Mouse (Mus musculus) liver, embryonic 13.5 days (tissue): ENCODE measurements around the gene Gipc3. TPM values are rescaled to one million over a fixed set of nuclear protein-coding genes. Genes with fewer than 3 reads are reported as not detected.

Experiments used
- ATAC-seq: fragments of 200-750 bp; cut with Nextera tagmentation; 2 replicates; pipeline ENCODE4 v1.8.0; 2017; ENCODE audit warnings: low read depth, mild to moderate bottlenecking, moderate number of reproducible peaks, moderate library complexity
- DNase-seq: peaks from one replicate; pipeline ENCODE4 v3.0.0; 2022
- H3K27ac ChIP-seq: fragments of 300-500 bp; sonication (generic); 2 replicates; pipeline ENCODE4 v1.5.1; 2015; ENCODE audit warnings: moderate library complexity, mild to moderate bottlenecking, inconsistent platforms
- H3K27me3 ChIP-seq: fragments of 300-500 bp; sonication (generic); 2 replicates; pipeline ENCODE4 v1.6.1; 2015; ENCODE audit warnings: mild to moderate bottlenecking, inconsistent platforms
- H3K36me3 ChIP-seq: fragments of 300-500 bp; sonication (generic); 2 replicates; pipeline ENCODE4 v1.6.1; 2015; ENCODE audit warnings: mild to moderate bottlenecking, inconsistent platforms
- H3K4me1 ChIP-seq: fragments of 300-500 bp; sonication (generic); replicated peaks from 2 replicates; pipeline ENCODE4 v1.6.1; 2015; ENCODE audit warnings: inconsistent platforms
- H3K4me2 ChIP-seq: fragments of 300-500 bp; sonication (generic); 2 replicates; pipeline ENCODE4 v1.6.1; 2015; ENCODE audit warnings: inconsistent platforms, mild to moderate bottlenecking, moderate library complexity
- H3K4me3 ChIP-seq: fragments of 300-500 bp; sonication (generic); replicated peaks from 2 replicates; pipeline ENCODE4 v1.5.1; 2015; ENCODE audit warnings: mild to moderate bottlenecking, inconsistent platforms
- H3K9ac ChIP-seq: fragments of 300-500 bp; sonication (generic); 2 replicates; pipeline ENCODE4 v1.6.1; 2015; ENCODE audit warnings: mild to moderate bottlenecking, inconsistent platforms
- H3K9me3 ChIP-seq: fragments of 300-500 bp; sonication (generic); replicated peaks from 2 replicates; pipeline ENCODE4 v1.6.1; 2016; ENCODE audit warnings: inconsistent platforms
- WGBS: fragments of 180-500 bp; shearing (Covaris S2); methylation state at CpG from one replicate; pipeline ENCODE4 v1.1.7; 2015; ENCODE audit not compliant: insufficient replicate concordance; 5-methylcytosine and 5-hydroxymethylcytosine counted together
- polyA plus RNA-seq: library from polyadenylated mRNA; unstranded; fragments of >200 nt; fragmentation: Nextera tagmentation; extraction: Ambion mirVana; gene quantifications from 2 replicates; pipeline ENCODE4 v1.2.1, GENCODE M21; 2015

Gene Gipc3
- polyA plus RNA-seq, 1 experiment from 2014 or later: not detected

DNA sequence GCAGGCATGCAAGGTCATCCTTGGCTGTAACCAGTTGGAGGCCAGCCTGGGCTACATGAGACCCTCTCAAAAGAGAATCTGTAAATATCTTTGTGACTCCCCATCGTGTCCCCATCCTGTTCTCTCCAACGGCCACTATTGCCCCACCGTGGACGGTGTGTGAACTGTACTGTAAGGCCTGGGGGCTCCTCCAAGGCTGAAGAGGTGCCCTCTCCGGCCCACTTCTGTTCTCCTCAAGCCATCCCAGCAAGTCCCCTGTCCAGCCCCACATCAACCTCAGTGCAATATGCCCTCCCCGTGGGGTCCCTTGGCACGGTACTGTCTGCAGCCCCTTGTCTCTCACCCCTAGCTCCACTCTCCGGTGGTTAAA lies 23.8 kb downstream of the Gipc3 start:
- no peak for DNase-seq
- no peak for ATAC-seq
- WGBS: 39% methylated on average over 8 of the region's 8 CpGs
- no peaks in the 10 kb centered on the region for H3K27me3 ChIP-seq
- H3K9me3 ChIP-seq: no peaks in the 10 kb centered on the region
- peak overlapping the region; percentile 90 for H3K27ac ChIP-seq
- H3K4me1 ChIP-seq: peaks cover 67% of the 10 kb centered on the region
- peak overlapping the region; percentile 80 for H3K9ac ChIP-seq
- H3K4me3 ChIP-seq: peak overlapping the region; percentile 99
- peaks cover 59% of the 10 kb centered on the region for H3K36me3 ChIP-seq
- peak overlapping the region; percentile 95 for H3K4me2 ChIP-seq

DNA sequence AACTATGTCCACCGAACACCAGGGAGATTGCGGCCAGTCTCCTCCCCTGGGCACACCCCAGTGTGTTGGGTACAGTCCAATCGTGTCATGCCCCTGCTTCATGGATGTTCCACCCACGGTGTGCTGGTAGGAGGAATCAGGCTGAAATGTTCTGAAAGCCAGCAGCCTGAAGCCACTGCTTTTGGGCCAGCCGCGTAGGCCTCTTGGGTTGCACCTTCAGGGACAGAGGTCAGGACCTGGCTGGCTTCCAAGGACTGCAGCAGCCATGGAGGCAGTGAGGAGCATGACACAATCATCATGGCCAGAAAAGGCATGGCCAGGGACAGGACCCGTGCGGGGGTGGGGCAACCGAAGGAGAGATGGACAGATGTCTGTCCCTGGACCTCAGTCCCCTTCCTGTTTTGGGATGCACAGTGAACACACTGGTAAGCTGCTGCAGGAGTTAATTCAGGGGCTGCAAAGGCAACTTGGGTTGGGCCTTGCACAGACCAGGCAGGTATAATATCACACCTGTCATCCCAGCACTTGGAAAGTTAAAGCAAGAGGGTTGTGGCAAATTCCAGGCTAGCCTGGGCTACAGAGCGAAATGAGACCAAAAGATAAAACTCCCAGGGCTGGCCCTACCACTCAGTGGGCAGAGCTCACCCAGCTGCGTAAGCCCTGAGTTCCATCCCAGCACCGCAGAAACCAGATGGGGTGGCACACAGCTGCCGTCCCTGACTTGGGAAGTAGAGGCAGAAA lies 24.3 kb downstream of the Gipc3 start:
- DNase-seq: no peak
- peak overlapping the region; percentile 80 for H3K9ac ChIP-seq
- H3K4me2 ChIP-seq: peak overlapping the region; percentile 95
- H3K4me1 ChIP-seq: peaks cover 66% of the 10 kb centered on the region
- 78% methylated on average over 13 of the region's 13 CpGs for WGBS
- peaks cover 59% of the 10 kb centered on the region for H3K36me3 ChIP-seq
- peak overlapping the region; percentile 99; the same call in 1 of the 2 replicates for H3K4me3 ChIP-seq
- no peak for ATAC-seq
- H3K27me3 ChIP-seq: no peaks in the 10 kb centered on the region
- H3K27ac ChIP-seq: peak overlapping the region; percentile 90
- H3K9me3 ChIP-seq: no peaks in the 10 kb centered on the region

DNA sequence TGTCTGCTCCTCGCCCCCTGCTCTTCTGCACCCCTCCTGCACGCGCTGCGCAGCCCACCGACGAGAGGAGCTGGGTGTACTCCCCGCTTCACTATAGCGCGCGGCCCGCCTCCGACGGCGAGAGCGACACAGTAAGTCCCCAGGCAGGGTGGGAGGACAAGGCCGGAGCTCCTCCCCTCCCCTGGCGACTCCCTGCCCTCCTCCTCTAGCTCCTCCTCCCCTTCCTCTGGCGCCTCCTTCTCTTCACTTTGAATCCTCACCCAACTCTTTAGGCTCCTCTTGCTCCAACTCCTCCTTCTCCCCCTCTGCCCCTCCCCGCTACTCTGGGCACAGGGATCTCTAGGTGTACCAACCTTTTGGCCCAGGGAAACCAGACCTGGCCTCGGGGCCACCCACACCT lies 25.8 kb downstream of the Gipc3 start:
- Histone ChIP-seq H3K27me3 (no peaks in the 10 kb centered on the region), H3K9ac (peak overlapping the region; percentile 59), H3K36me3 (peaks cover 59% of the 10 kb centered on the region), H3K4me3 (peak overlapping the region; percentile 38), H3K4me2 (peak overlapping the region; percentile 67), H3K9me3 (no peaks in the 10 kb centered on the region), H3K27ac (peak overlapping the region; percentile 53), H3K4me1 (peaks cover 56% of the 10 kb centered on the region)
- no peak for ATAC-seq
- DNase-seq: peak; percentile 60
- WGBS: 14% methylated on average over 20 of the region's 20 CpGs

DNA sequence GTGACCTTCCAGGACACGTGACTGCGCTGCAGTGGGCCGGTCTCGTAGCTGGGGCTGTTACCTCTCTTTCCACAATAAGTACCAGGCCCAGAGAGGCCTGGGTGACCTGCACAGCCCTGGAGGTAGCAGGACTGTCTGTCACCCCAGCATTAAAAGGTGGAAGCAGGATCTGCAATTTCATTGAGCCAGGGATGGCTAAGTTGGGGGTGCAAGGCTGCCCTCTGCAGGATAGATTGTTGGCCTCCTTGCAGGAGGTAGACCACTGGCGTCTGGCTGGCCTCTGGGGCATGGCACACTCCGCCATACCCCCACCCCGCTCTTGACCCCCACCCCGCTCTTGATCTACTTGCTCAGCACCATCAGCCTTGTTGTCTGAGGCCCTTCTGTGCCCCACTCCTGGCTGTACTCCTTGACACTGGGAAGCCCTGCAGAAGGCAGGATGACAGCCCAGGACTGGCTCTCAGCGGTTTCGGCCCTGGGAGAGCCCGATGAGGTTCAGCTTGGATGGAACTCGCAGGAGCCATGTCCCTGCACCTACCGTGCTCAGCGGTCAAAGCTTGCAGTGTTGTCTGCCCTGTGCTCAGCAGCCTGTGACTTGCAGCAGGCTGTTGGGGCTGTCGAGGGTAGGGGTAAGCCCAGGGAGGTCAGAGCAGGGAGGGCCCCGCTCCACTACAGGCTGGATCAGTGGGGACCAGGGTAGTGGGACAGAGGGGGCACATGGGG lies 26.6 kb downstream of the Gipc3 start:
- peak overlapping the region; percentile 67 for H3K4me2 ChIP-seq
- peaks cover 64% of the 10 kb centered on the region for H3K36me3 ChIP-seq
- WGBS: 60% methylated on average over 16 of the region's 16 CpGs
- peak overlapping the region; percentile 38 for H3K4me3 ChIP-seq
- no peaks in the 10 kb centered on the region for H3K27me3 ChIP-seq
- DNase-seq (no peak), ATAC-seq (no peak)
- peak overlapping the region; percentile 59 for H3K9ac ChIP-seq
- H3K27ac ChIP-seq: peak overlapping the region; percentile 53
- no peaks in the 10 kb centered on the region for H3K9me3 ChIP-seq
- H3K4me1 ChIP-seq: peaks cover 49% of the 10 kb centered on the region

DNA sequence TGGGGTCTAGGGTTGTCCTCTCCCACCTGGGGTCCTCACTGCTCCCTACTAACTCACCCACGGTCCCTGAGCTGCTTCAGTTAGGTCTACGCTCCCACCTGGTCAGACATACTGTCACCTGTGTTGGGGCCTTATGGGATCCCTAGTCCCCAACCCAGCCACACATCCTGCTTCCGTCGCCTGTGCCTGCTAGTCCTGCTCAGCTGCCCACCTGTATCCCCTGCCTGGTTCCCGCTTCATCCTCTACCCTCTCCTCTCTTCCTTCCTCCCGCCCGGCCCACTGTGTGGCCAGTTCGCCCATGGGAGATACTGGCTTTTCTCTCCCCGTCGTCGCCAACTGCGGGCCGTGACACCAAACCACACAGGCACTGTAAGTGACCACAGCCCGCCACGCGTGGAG lies 27.5 kb downstream of the Gipc3 start:
- H3K4me2 ChIP-seq: no peak overlapping the region
- WGBS: 81% methylated on average over 16 of the region's 16 CpGs
- ATAC-seq: no peak
- H3K36me3 ChIP-seq: peaks cover 73% of the 10 kb centered on the region
- no peak overlapping the region for H3K4me3 ChIP-seq
- DNase-seq: no peak
- H3K27me3 ChIP-seq: no peaks in the 10 kb centered on the region
- no peaks in the 10 kb centered on the region for H3K9me3 ChIP-seq
- no peak overlapping the region for H3K9ac ChIP-seq
- peaks cover 49% of the 10 kb centered on the region for H3K4me1 ChIP-seq
- no peak overlapping the region for H3K27ac ChIP-seq

- Histone ChIP-seq H3K36me3 (peaks cover 87% of the 10 kb centered on the region), H3K4me3 (no peak overlapping the region), H3K27me3 (no peaks in the 10 kb centered on the region), H3K4me2 (no peak overlapping the region), H3K9me3 (no peaks in the 10 kb centered on the region), H3K9ac (no peak overlapping the region), H3K27ac (no peak overlapping the region), H3K4me1 (peaks cover 38% of the 10 kb centered on the region)
- WGBS: 68% methylated on average over 7 of the region's 7 CpGs
- DNase-seq (no peak), ATAC-seq (no peak)
Observed at GRCm38 (mm10) chr10:81314201-81314600, 28.9 kb downstream of the Gipc3 start.

DNA sequence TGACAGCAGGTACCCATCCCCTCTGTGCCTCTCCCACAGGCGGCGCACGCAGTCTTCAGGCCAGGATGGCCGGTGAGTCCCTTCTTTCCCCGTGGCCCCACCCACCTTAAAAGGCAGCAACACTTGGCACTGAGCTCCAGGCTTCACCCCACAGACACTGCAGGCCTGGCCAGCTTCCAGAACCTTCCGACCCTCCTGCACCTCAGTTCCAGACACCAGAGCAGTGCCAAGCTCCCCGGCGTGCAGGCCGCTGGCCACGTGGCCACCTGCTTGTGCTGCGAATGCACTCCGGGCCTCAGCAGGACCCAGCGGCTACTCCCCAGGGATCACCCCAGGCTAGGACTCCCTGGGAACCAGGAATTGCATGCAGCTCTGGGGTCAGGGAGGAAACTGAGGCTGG lies 29.5 kb downstream of the Gipc3 start:
- peaks cover 89% of the 10 kb centered on the region for H3K36me3 ChIP-seq
- WGBS: 90% methylated on average over 13 of the region's 13 CpGs
- no peak for DNase-seq
- H3K9ac ChIP-seq: no peak overlapping the region
- no peaks in the 10 kb centered on the region for H3K27me3 ChIP-seq
- H3K4me2 ChIP-seq: no peak overlapping the region
- no peak overlapping the region for H3K4me3 ChIP-seq
- H3K4me1 ChIP-seq: peaks cover 32% of the 10 kb centered on the region
- H3K9me3 ChIP-seq: no peaks in the 10 kb centered on the region
- no peak overlapping the region for H3K27ac ChIP-seq
- ATAC-seq: no peak

DNA sequence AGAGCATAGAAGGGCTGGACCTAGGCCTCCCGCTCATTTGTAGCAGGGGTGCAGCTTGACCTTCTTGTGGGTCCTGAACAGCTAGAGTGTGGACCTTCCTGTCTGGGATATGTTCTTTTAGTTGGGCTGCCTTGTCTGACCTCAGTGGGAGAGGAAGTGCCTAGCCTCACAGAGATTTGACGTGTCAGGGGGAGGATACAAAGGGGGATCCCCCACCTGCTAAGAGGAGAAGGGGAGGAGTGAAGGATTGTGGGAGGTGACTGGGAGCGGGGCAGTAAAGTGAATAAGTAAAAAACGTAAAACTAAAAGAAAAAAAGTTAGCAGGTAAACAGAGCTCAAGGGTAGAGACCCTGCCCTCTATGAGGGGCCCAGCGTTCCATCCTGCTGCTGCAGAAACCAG lies 33.5 kb downstream of the Gipc3 start:
- H3K4me2 ChIP-seq: no peak overlapping the region
- H3K36me3 ChIP-seq: peaks cover 95% of the 10 kb centered on the region
- H3K27ac ChIP-seq: no peak overlapping the region
- H3K4me3 ChIP-seq: no peak overlapping the region
- DNase-seq (no peak), ATAC-seq (no peak)
- 73% methylated on average over 5 of the region's 5 CpGs for WGBS
- H3K27me3 ChIP-seq: no peaks in the 10 kb centered on the region
- peaks cover 8% of the 10 kb centered on the region for H3K4me1 ChIP-seq
- no peaks in the 10 kb centered on the region for H3K9me3 ChIP-seq
- no peak overlapping the region for H3K9ac ChIP-seq

DNA sequence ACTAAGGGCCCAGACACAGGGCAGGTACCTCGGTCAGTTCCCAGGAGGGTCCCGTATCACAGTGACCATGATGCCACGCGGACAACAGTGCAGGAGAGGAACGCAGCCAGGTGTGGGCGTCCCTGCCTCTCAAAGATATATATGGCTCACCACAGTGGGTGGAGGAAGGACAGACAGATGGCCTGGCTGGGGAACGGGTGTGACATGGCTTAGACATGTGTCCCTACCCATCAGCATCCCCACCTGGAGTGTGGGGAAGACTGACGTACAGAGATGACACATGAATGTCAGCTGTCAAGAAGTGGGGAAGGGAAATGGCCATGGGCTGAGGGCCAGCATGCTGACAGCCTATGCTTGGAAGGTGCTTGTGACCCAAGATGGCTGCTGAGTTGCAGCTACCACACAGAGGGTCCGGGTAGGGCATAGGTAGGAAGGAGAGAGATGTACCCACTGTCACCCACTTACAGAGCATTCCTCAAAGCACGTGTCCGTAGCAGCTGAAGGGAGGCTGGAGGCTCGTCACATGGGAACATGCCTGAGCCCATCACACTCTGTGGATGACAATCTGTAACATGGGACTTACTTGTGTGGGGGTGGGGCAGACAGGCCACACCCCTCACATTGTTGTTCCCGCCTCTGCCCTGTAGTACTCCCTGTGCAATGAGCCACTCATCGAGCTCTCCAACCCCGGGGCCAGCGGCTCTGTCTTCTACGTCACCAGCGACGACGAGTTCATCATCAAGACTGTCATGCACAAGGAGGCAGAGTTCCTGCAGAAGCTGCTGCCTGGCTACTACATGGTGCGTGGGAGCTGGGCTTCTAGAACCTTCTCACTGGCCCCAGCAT lies 36.0 kb downstream of the Gipc3 start:
- Histone ChIP-seq H3K27me3 (no peaks in the 10 kb centered on the region), H3K36me3 (peaks cover 71% of the 10 kb centered on the region), H3K4me3 (no peak overlapping the region), H3K27ac (no peak overlapping the region), H3K4me1 (peaks cover 33% of the 10 kb centered on the region), H3K9me3 (no peaks in the 10 kb centered on the region), H3K4me2 (no peak overlapping the region), H3K9ac (no peak overlapping the region)
- ATAC-seq (no peak), DNase-seq (no peak)
- WGBS: 87% methylated on average over 21 of the region's 21 CpGs

DNA sequence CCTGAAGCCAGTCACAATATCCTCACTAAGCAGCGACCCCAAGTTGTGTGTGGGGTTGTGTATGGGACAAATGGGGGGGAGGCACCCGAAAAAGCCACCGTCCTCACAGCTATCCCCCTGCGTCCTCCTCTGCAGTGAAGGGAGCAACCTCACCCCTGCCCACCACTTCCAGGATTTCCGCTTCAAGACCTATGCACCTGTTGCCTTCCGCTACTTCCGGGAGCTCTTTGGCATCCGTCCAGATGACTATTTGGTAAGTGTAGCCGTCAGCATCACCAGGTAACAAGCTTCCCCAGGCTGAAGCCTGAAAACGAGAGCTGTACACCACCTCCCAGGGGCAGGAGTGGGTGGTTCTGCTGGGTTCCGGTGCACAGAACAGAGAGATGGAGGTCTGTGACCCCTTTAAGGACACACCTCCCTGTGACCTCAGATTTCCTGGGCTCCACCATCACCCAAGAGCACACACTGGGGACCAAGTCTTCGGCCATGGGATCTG lies 36.8 kb downstream of the Gipc3 start:
- H3K9me3 ChIP-seq: no peaks in the 10 kb centered on the region
- peaks cover 62% of the 10 kb centered on the region for H3K36me3 ChIP-seq
- H3K4me3 ChIP-seq: no peak overlapping the region
- no peak overlapping the region for H3K9ac ChIP-seq
- ATAC-seq (no peak), DNase-seq (no peak)
- no peak overlapping the region for H3K27ac ChIP-seq
- H3K27me3 ChIP-seq: no peaks in the 10 kb centered on the region
- peaks cover 41% of the 10 kb centered on the region for H3K4me1 ChIP-seq
- no peak overlapping the region for H3K4me2 ChIP-seq
- WGBS: 86% methylated on average over 12 of the region's 12 CpGs

DNA sequence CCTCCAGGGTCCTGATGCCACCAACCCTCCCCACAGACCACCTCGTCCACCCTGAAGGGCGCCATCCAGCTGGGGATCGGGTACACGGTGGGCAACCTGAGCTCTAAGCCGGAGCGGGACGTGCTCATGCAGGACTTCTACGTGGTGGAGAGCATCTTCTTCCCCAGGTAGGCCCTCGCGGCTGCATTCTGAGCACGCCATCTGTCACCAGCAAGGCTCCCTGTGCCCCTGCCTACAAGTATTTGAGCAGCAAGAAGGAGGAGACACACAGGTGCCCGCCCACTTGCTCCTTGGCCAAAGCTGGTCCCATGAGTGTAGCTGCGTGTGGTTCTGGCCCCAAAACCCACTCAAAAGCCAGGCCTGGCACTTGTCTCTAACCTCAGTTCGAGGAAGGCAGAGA lies 37.4 kb downstream of the Gipc3 start:
- no peak overlapping the region for H3K27ac ChIP-seq
- peaks cover 57% of the 10 kb centered on the region for H3K36me3 ChIP-seq
- H3K4me1 ChIP-seq: peaks cover 47% of the 10 kb centered on the region
- H3K4me3 ChIP-seq: no peak overlapping the region
- WGBS: 85% methylated on average over 14 of the region's 14 CpGs
- ATAC-seq (no peak), DNase-seq (no peak)
- H3K9ac ChIP-seq: no peak overlapping the region
- H3K9me3 ChIP-seq: no peaks in the 10 kb centered on the region
- H3K27me3 ChIP-seq: no peaks in the 10 kb centered on the region
- no peak overlapping the region for H3K4me2 ChIP-seq
